Mouse (Mus musculus) adrenal gland (tissue): ENCODE results near the gene Lao1.

Experiments
- intact Hi-C: fragments of 180-260 bp; cut with DNase I; formaldehyde crosslinking; loops from one replicate; pipeline ENCODE4 v1.15.1; 2025

The Lao1 gene

DNA sequence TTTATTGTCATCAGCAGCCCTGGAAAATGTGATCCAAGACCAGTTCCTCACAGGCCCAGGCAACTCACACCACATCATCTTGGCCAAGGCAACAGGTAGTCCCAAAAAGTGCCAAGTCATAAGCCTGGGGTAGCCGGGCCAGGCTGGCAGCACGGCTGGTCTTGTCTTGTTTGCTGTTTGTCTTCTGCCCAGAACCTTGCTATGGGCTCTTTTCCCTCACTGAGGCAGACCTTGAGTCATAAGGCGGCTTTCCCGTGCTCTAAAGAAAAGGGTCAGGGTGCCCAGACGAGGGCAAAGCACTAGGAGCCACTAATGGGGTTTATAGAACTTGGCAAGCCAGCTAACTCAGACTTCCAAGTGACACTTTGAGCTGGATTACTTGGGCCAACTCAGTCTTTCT is 51.7 kb downstream of the Lao1 start:
- intact Hi-C loops, result no loop called here

GRCm38 (mm10) chr4:119014997-119015396 is 53.6 kb downstream of the Lao1 start:
- intact Hi-C loops, result no loop called here

GRCm38 (mm10) chr4:119015557-119015956 is 54.2 kb downstream of the Lao1 start:
- intact Hi-C loops, result no loop called here

- intact Hi-C loops, result no loop called here
These were observed 55.7 kb downstream of the Lao1 start for GRCm38 (mm10) chr4:119017078-119017477.
